Mouse (Mus musculus) midbrain, postnatal 0 days (tissue): Measurements from ENCODE around the gene Rdh16f2. TPM values are rescaled to one million over a fixed set of nuclear protein-coding genes. Genes with fewer than 3 reads are reported as not detected.

Experiments used
- ATAC-seq: fragments of 200-750 bp; cut with Nextera tagmentation; 2 replicates; pipeline ENCODE4 v1.8.0; 2017; ENCODE audit warnings: moderate number of reproducible peaks, mild to moderate bottlenecking, moderate TSS enrichment, moderate library complexity; ENCODE audit not compliant: low FRiP score
- DNase-seq: peaks from one replicate; pipeline ENCODE4 v3.0.0-alpha.2; 2015; ENCODE audit warnings: low spot score
- H3K27ac ChIP-seq: fragments of 300-500 bp; sonication (generic); 2 replicates; pipeline ENCODE4 v1.5.1; 2014; ENCODE audit warnings: low read depth, mild to moderate bottlenecking, low read length, mixed read lengths
- H3K27me3 ChIP-seq: fragments of 300-500 bp; sonication (generic); 2 replicates; pipeline ENCODE4 v1.6.1; 2014; ENCODE audit warnings: low read length, control low read depth, mixed read lengths; ENCODE audit not compliant: insufficient read depth
- H3K36me3 ChIP-seq: fragments of 300-500 bp; sonication (generic); 2 replicates; pipeline ENCODE4 v1.6.1; 2014; ENCODE audit warnings: low read length, control low read depth, mixed read lengths; ENCODE audit not compliant: insufficient read depth
- H3K4me1 ChIP-seq: fragments of 300-500 bp; sonication (generic); 2 replicates; pipeline ENCODE4 v1.6.1; 2014; ENCODE audit warnings: mild to moderate bottlenecking, control low read depth, antibody characterized with exemption, low read length, mixed read lengths; ENCODE audit not compliant: insufficient read depth
- H3K4me2 ChIP-seq: fragments of 300-500 bp; sonication (generic); 2 replicates; pipeline ENCODE4 v1.6.1; 2014; ENCODE audit warnings: low read depth, mild to moderate bottlenecking, low read length, mixed read lengths; ENCODE audit not compliant: poor library complexity, severe bottlenecking
- H3K4me3 ChIP-seq: fragments of 300-500 bp; sonication (generic); 2 replicates; pipeline ENCODE4 v1.5.1; 2014; ENCODE audit warnings: low read depth, mild to moderate bottlenecking, low read length, moderate library complexity
- H3K9ac ChIP-seq: fragments of 300-500 bp; sonication (generic); replicated peaks from 2 replicates; pipeline ENCODE4 v1.6.1; 2014; ENCODE audit warnings: mild to moderate bottlenecking, low read length, moderate library complexity, mixed read lengths; ENCODE audit not compliant: poor library complexity, severe bottlenecking
- H3K9me3 ChIP-seq: fragments of 300-500 bp; sonication (generic); 2 replicates; pipeline ENCODE4 v1.6.1; 2016; ENCODE audit warnings: low read length, control low read depth
- CTCF ChIP-seq: IDR thresholded peaks from 2 replicates; pipeline ENCODE4 v1.5.1; 2016; ENCODE audit warnings: antibody characterized with exemption, mild to moderate bottlenecking
- WGBS: fragments of 180-500 bp; shearing (Covaris S2); extraction: QIAGEN DNeasy Blood & Tissue Kit; methylation state at CpG from one replicate; pipeline ENCODE4 v1.1.7; 2014; 5-methylcytosine and 5-hydroxymethylcytosine counted together
- polyA plus RNA-seq: library from polyadenylated mRNA; unstranded; fragments of >200 nt; fragmentation: Nextera tagmentation; extraction: Ambion mirVana; gene quantifications from 2 replicates; pipeline ENCODE4 v1.2.1, GENCODE M21; 2015
- total RNA-seq: library from RNA; depleted of rRNA; stranded (reverse); fragments of >200 nt; gene quantifications from 2 replicates; pipeline ENCODE4 v1.2.3, GENCODE M21; 2014

Gene Rdh16f2
- total and polyA plus RNA-seq, 2 experiments from 2014 or later: not detected

- no peaks in the 10 kb centered on the region for H3K36me3 ChIP-seq
- H3K9me3 ChIP-seq: no peaks in the 10 kb centered on the region
- no peaks in the 10 kb centered on the region for H3K4me1 ChIP-seq
- ATAC-seq: no peak
- no peak overlapping the region for H3K4me2 ChIP-seq
- no peaks in the 10 kb centered on the region for H3K27me3 ChIP-seq
- no peak overlapping the region for H3K27ac ChIP-seq
- H3K9ac ChIP-seq: no peak overlapping the region
- no peak for DNase-seq
- TF ChIP-seq CTCF: no peak
- H3K4me3 ChIP-seq: no peak overlapping the region
Observed at GRCm38 (mm10) chr10:127856376-127856775, 9.9 kb upstream of the Rdh16f2 start.

DNA sequence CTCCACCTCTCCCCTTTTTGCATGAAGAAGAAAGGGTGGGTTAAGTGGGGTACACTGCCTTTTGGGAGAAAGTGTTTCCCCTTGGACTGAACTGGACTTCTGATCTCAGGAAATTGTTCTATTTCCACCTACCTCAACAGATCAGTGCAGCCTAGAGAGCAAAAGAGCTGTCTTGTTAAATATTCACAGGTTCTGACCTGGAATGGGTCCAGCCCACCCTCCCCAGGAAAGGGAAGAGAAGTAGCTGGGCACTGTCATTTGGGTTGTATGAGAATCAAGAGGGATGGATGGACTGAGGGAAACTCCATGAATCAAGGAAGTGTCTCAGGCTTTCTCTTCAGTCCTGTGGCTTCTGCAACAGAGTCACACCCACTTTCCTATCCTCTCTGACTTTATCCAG is 1.3 kb upstream of the Rdh16f2 start:
- no peaks in the 10 kb centered on the region for H3K36me3 ChIP-seq
- no peaks in the 10 kb centered on the region for H3K9me3 ChIP-seq
- no peaks in the 10 kb centered on the region for H3K27me3 ChIP-seq
- DNase-seq (no peak), ATAC-seq (no peak)
- TF ChIP-seq CTCF: no peak
- H3K9ac ChIP-seq: no peak overlapping the region
- no peaks in the 10 kb centered on the region for H3K4me1 ChIP-seq
- no peak overlapping the region for H3K4me2 ChIP-seq
- no peak overlapping the region for H3K4me3 ChIP-seq
- no peak overlapping the region for H3K27ac ChIP-seq

GRCm38 (mm10) chr10:127872484-127872883 is 6.2 kb downstream of the Rdh16f2 start:
- TF ChIP-seq CTCF: peak; percentile 21
- no peaks in the 10 kb centered on the region for H3K4me1 ChIP-seq
- H3K27me3 ChIP-seq: no peaks in the 10 kb centered on the region
- ATAC-seq (no peak), DNase-seq (no peak)
- no peak overlapping the region for H3K4me2 ChIP-seq
- 84% methylated on average over 4 of the region's 4 CpGs for WGBS
- no peaks in the 10 kb centered on the region for H3K36me3 ChIP-seq
- H3K9me3 ChIP-seq: no peaks in the 10 kb centered on the region
- H3K9ac ChIP-seq: no peak overlapping the region
- H3K4me3 ChIP-seq: no peak overlapping the region
- H3K27ac ChIP-seq: no peak overlapping the region

DNA sequence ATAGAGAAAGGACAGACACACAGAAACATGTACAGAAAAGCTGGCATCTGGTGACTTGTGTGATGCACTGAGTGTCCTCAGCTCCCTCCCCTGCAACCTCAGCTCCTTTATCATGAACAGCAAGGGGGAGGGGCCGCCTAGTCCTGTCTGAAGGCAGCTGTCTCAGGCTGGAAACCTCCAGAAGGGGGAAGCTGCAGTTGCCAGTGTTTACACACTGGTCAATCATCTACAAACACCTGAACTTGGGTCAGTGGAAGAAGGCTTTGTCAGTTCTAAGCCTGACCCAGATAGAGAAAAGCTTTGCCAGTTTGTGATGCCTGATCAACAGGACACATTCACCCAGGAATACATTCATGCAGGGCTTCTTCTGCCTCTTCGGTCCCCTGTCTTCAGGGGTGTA is 11.4 kb downstream of the Rdh16f2 start:
- DNase-seq (no peak), ATAC-seq (no peak)
- Histone ChIP-seq H3K4me2 (no peak overlapping the region), H3K36me3 (no peaks in the 10 kb centered on the region), H3K9me3 (no peaks in the 10 kb centered on the region), H3K9ac (no peak overlapping the region), H3K4me1 (no peaks in the 10 kb centered on the region), H3K27me3 (no peaks in the 10 kb centered on the region), H3K4me3 (no peak overlapping the region), H3K27ac (no peak overlapping the region)
- WGBS: 55% methylated on average over 2 of the region's 2 CpGs
- no peak for TF ChIP-seq CTCF

- WGBS: 81% methylated on average over 3 of the region's 3 CpGs
- no peaks in the 10 kb centered on the region for H3K27me3 ChIP-seq
- no peak for TF ChIP-seq CTCF
- no peak for DNase-seq
- H3K4me2 ChIP-seq: no peak overlapping the region
- no peak overlapping the region for H3K27ac ChIP-seq
- ATAC-seq: no peak
- no peaks in the 10 kb centered on the region for H3K4me1 ChIP-seq
- H3K36me3 ChIP-seq: no peaks in the 10 kb centered on the region
- no peaks in the 10 kb centered on the region for H3K9me3 ChIP-seq
- no peak overlapping the region for H3K4me3 ChIP-seq
- H3K9ac ChIP-seq: no peak overlapping the region
Observed at GRCm38 (mm10) chr10:127878262-127879057, 12.2 kb downstream of the Rdh16f2 start.

DNA sequence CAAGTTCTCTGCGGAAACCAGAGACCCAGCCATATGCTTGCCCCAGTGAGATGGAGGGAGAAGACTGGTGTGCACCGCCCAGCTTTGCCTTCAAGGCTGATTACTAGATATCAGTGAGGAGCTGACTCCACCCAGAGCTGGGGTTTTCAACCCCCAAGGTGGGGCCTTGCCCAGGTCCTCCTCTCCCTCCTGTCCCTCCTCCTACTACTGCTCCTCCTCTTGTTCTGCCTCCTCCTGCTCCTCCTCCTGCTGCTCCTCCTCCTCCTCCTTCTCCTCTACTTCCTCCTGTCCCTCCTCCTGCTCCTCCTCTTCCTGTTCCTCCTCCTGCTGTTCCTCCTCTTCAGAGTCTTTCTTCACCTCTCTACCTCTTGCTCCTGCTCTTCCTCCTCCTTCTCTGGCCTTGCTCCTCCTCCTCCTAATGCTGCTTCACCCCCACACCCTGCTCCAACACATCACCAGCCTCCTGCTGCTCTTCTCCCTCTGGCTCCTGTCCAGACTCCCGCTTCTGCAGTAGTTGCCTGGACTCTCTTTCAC is 12.9 kb downstream of the Rdh16f2 start:
- Histone ChIP-seq H3K9ac (no peak overlapping the region), H3K27ac (no peak overlapping the region), H3K4me1 (no peaks in the 10 kb centered on the region), H3K4me3 (no peak overlapping the region), H3K27me3 (no peaks in the 10 kb centered on the region), H3K36me3 (no peaks in the 10 kb centered on the region), H3K9me3 (no peaks in the 10 kb centered on the region), H3K4me2 (no peak overlapping the region)
- ATAC-seq (no peak), DNase-seq (no peak)
- 89% methylated on average over 3 of the region's 3 CpGs for WGBS
- TF ChIP-seq CTCF: no peak
